Mouse (Mus musculus) MEL (cell line): ENCODE data around the gene Jchain. TPM values are rescaled to one million over a fixed set of nuclear protein-coding genes. Genes with fewer than 3 reads are reported as not detected.

Experiments used
- DNase-seq: peaks from one replicate; pipeline ENCODE4 v3.0.0; 2011; ENCODE audit warnings: low read depth, low spot score
- H3K27ac ChIP-seq: 2 replicates; pipeline ENCODE4 v1.5.1; 2012; ENCODE audit warnings: low read depth, mild to moderate bottlenecking, control low read depth, low read length, moderate library complexity; ENCODE audit not compliant: control insufficient read depth
- H3K27me3 ChIP-seq, 2 experiments: fragments of 150-350 bp in 1 of 2; sonication (generic) in 1 of 2; 2 replicates each; pipeline ENCODE4 v1.6.1; 2012; ENCODE audit warnings: low read length in 2 of 2, mild to moderate bottlenecking in 2 of 2, improper control_type of control experiment in 1 of 2, moderate library complexity in 1 of 2; ENCODE audit not compliant: insufficient read depth in 2 of 2, control insufficient read depth in 1 of 2
- H3K36me3 ChIP-seq, 2 experiments: 2 replicates each; pipeline ENCODE4 v1.6.1; 2012 to 2014; ENCODE audit warnings: low read length in 2 of 2, improper control_type of control experiment in 1 of 2, inconsistent platforms in 1 of 2, mild to moderate bottlenecking in 1 of 2; ENCODE audit not compliant: insufficient read depth in 2 of 2, control insufficient read depth in 1 of 2
- H3K4me1 ChIP-seq, 2 experiments: fragments of 150-350 bp in 1 of 2; sonication (generic) in 1 of 2; 2 replicates each; pipeline ENCODE4 v1.6.1; 2012; ENCODE audit warnings: low read length in 2 of 2, improper control_type of control experiment in 1 of 2, mild to moderate bottlenecking in 1 of 2; ENCODE audit not compliant: insufficient read depth in 2 of 2, control insufficient read depth in 1 of 2
- H3K4me3 ChIP-seq, 2 experiments: fragments of 150-350 bp in 1 of 2; sonication (generic) in 1 of 2; 2 replicates each; pipeline ENCODE4 v1.5.1; 2012; ENCODE audit warnings: low read depth in 2 of 2, low read length in 2 of 2, mild to moderate bottlenecking in 2 of 2, moderate library complexity in 2 of 2, control low read depth in 1 of 2, improper control_type of control experiment in 1 of 2; ENCODE audit not compliant: control insufficient read depth in 1 of 2, insufficient read depth in 1 of 2
- H3K79me2 ChIP-seq: 2 replicates; pipeline ENCODE4 v1.6.1; 2012; ENCODE audit warnings: mild to moderate bottlenecking, low read length, moderate library complexity; ENCODE audit not compliant: control insufficient read depth, poor library complexity, insufficient read depth
- H3K9ac ChIP-seq: 2 replicates; pipeline ENCODE4 v1.6.1; 2012; ENCODE audit warnings: low read depth, mild to moderate bottlenecking, control low read depth, low read length, moderate library complexity; ENCODE audit not compliant: control insufficient read depth, poor library complexity, severe bottlenecking
- H3K9me3 ChIP-seq: fragments of 150-350 bp; sonication (generic); replicated peaks from 2 replicates; pipeline ENCODE4 v1.6.1; 2012; ENCODE audit warnings: mild to moderate bottlenecking, low read length, improper control_type of control experiment, moderate library complexity; ENCODE audit not compliant: insufficient read depth
- BHLHE40 ChIP-seq: IDR thresholded peaks from 2 replicates; pipeline ENCODE4 v1.6.1; 2012; ENCODE audit warnings: low read depth, mild to moderate bottlenecking, inconsistent platforms, low read length, improper control_type of control experiment, borderline replicate concordance
- CHD1 ChIP-seq: IDR thresholded peaks from 2 replicates; pipeline ENCODE4 v1.6.1; 2012; ENCODE audit warnings: low read depth, mild to moderate bottlenecking, inconsistent platforms, low read length, improper control_type of control experiment
- CHD2 ChIP-seq: IDR thresholded peaks from 2 replicates; pipeline ENCODE4 v1.6.1; 2011; ENCODE audit warnings: low read length, improper control_type of control experiment
- CTCF ChIP-seq, 3 experiments: IDR thresholded peaks in 2 of 3; conservative IDR thresholded peaks in 1 of 3; 2 replicates each; pipeline ENCODE4 v1.5.1; 2011 to 2012; ENCODE audit warnings: low read length in 3 of 3, low read depth in 2 of 3, mild to moderate bottlenecking in 2 of 3, improper control_type of control experiment in 1 of 3, inconsistent platforms in 1 of 3, mixed read lengths in 1 of 3, moderate library complexity in 1 of 3; ENCODE audit not compliant: control insufficient read depth in 1 of 3, insufficient read depth in 1 of 3, poor library complexity in 1 of 3, severe bottlenecking in 1 of 3
- E2F4 ChIP-seq: IDR thresholded peaks from 2 replicates; pipeline ENCODE4 v1.6.1; 2011; ENCODE audit warnings: low read depth, low read length, improper control_type of control experiment, borderline replicate concordance
- ELF1 ChIP-seq: IDR thresholded peaks from 2 replicates; pipeline ENCODE4 v1.6.1; 2014; ENCODE audit warnings: low read depth, mild to moderate bottlenecking, inconsistent platforms, low read length, improper control_type of control experiment, moderate library complexity
- EP300 ChIP-seq, 2 experiments: IDR thresholded peaks; 2 replicates each; pipeline ENCODE4 v1.6.1; 2011; ENCODE audit warnings: improper control_type of control experiment in 2 of 2, low read length in 2 of 2, low read depth in 1 of 2, mild to moderate bottlenecking in 1 of 2
- ETS1 ChIP-seq: IDR thresholded peaks from 2 replicates; pipeline ENCODE4 v1.6.1; 2012; ENCODE audit warnings: low read depth, mild to moderate bottlenecking, inconsistent platforms, low read length, improper control_type of control experiment, moderate library complexity
- GABPA ChIP-seq: IDR thresholded peaks from 2 replicates; pipeline ENCODE4 v1.6.1; 2012; ENCODE audit warnings: low read depth, mild to moderate bottlenecking, inconsistent platforms, low read length, improper control_type of control experiment, moderate library complexity
- GATA1 ChIP-seq: IDR thresholded peaks from 2 replicates; pipeline ENCODE4 v1.6.1; 2011; ENCODE audit warnings: low read depth, low read length, improper control_type of control experiment
- HCFC1 ChIP-seq: IDR thresholded peaks from 2 replicates; pipeline ENCODE4 v1.6.1; 2012; ENCODE audit warnings: low read depth, mild to moderate bottlenecking, inconsistent platforms, low read length, improper control_type of control experiment, moderate library complexity
- MAX ChIP-seq: IDR thresholded peaks from 2 replicates; pipeline ENCODE4 v1.6.1; 2011; ENCODE audit warnings: low read length, improper control_type of control experiment
- MAZ ChIP-seq: IDR thresholded peaks from 2 replicates; pipeline ENCODE4 v1.6.1; 2012; ENCODE audit warnings: low read depth, mild to moderate bottlenecking, inconsistent platforms, low read length, improper control_type of control experiment
- MEF2A ChIP-seq: IDR thresholded peaks from 2 replicates; pipeline ENCODE4 v1.6.1; 2014; ENCODE audit warnings: low read depth, mild to moderate bottlenecking, inconsistent platforms, low read length, improper control_type of control experiment; ENCODE audit not compliant: poor library complexity, insufficient replicate concordance, severe bottlenecking; ENCODE audit errors: extremely low read depth
- MYB ChIP-seq: IDR thresholded peaks from 2 replicates; pipeline ENCODE4 v1.6.1; 2011; ENCODE audit warnings: mild to moderate bottlenecking, low read depth, low read length, improper control_type of control experiment
- NELFE ChIP-seq: IDR thresholded peaks from 2 replicates; pipeline ENCODE4 v1.6.1; 2011; ENCODE audit warnings: low read depth, low read length, improper control_type of control experiment
- NRF1 ChIP-seq: IDR thresholded peaks from 2 replicates; pipeline ENCODE4 v1.6.1; 2014; ENCODE audit warnings: low read depth, mild to moderate bottlenecking, inconsistent platforms, low read length, improper control_type of control experiment, moderate library complexity; ENCODE audit not compliant: poor library complexity, insufficient read depth, severe bottlenecking
- POLR2A ChIP-seq, 2 experiments: IDR thresholded peaks; 2 replicates each; pipeline ENCODE4 v1.6.1; 2011 to 2012; ENCODE audit warnings: low read length in 2 of 2, mild to moderate bottlenecking in 2 of 2, control low read depth in 1 of 2, improper control_type of control experiment in 1 of 2, low read depth in 1 of 2, moderate library complexity in 1 of 2; ENCODE audit not compliant: control insufficient read depth in 1 of 2, insufficient read depth in 1 of 2, poor library complexity in 1 of 2
- POLR2AphosphoS2 ChIP-seq: IDR thresholded peaks from 2 replicates; pipeline ENCODE4 v1.6.1; 2011; ENCODE audit warnings: low read length, improper control_type of control experiment
- RCOR1 ChIP-seq: IDR thresholded peaks from 2 replicates; pipeline ENCODE4 v1.6.1; 2012; ENCODE audit warnings: low read depth, mild to moderate bottlenecking, inconsistent platforms, low read length, improper control_type of control experiment
- TBP ChIP-seq: IDR thresholded peaks from 2 replicates; pipeline ENCODE4 v1.8.0; 2011; ENCODE audit warnings: low read depth, low read length, improper control_type of control experiment
- TCF12 ChIP-seq: IDR thresholded peaks from 2 replicates; pipeline ENCODE4 v1.6.1; 2014; ENCODE audit warnings: low read depth, mild to moderate bottlenecking, inconsistent platforms, low read length, improper control_type of control experiment, moderate library complexity
- UBTF ChIP-seq: IDR thresholded peaks from 2 replicates; pipeline ENCODE4 v1.6.1; 2012; ENCODE audit warnings: low read depth, mild to moderate bottlenecking, inconsistent platforms, low read length, improper control_type of control experiment, moderate library complexity, borderline replicate concordance; ENCODE audit not compliant: insufficient read depth
- ZC3H11A ChIP-seq: IDR thresholded peaks from 2 replicates; pipeline ENCODE4 v1.6.1; 2012; ENCODE audit warnings: low read depth, mild to moderate bottlenecking, inconsistent platforms, low read length, improper control_type of control experiment
- ZKSCAN1 ChIP-seq: IDR thresholded peaks from 2 replicates; pipeline ENCODE4 v1.6.1; 2012; ENCODE audit warnings: low read depth, mild to moderate bottlenecking, inconsistent platforms, low read length, improper control_type of control experiment, moderate library complexity
- ZMIZ1 ChIP-seq: IDR thresholded peaks from 2 replicates; pipeline ENCODE4 v1.6.1; 2012; ENCODE audit warnings: low read depth, mild to moderate bottlenecking, inconsistent platforms, low read length, improper control_type of control experiment, moderate library complexity
- ZNF384 ChIP-seq: IDR thresholded peaks from 2 replicates; pipeline ENCODE4 v1.6.1; 2012; ENCODE audit warnings: low read depth, mild to moderate bottlenecking, inconsistent platforms, low read length, improper control_type of control experiment
- polyA plus RNA-seq, 2 experiments: library from polyadenylated mRNA; stranded (reverse) in 1 of 2; unstranded in 1 of 2; fragments of >175 nt in 1 of 2; fragments of >200 nt in 1 of 2; gene quantifications; 2 replicates each; pipeline versions ENCODE4 v1.2.1 to v1.2.4; 2012; ENCODE audit warnings: low replicate concordance in 2 of 2, low read depth in 1 of 2; ENCODE audit not compliant: insufficient read length in 2 of 2, insufficient read depth in 1 of 2, missing spikeins in 1 of 2
- total RNA-seq: library from RNA; depleted of rRNA; stranded (reverse); fragments of 300-350 nt; gene quantifications from 2 replicates; pipeline ENCODE4 v1.2.3, GENCODE M21; 2012

Gene Jchain
- total and polyA plus RNA-seq, 3 experiments, result not detected

- TF ChIP-seq MAX (peak; percentile 72), TCF12 (peak; percentile 78), GABPA (no peak), ZKSCAN1 (no peak), CHD1 (no peak; the same call in 1 of the 2 replicates), CHD2 (peak; percentile 62; the same call in 1 of the 2 replicates), ELF1 (peak; percentile 95), NRF1 (peak; percentile 46; the same call in 1 of the 2 replicates), CTCF (IDR thresholded peaks at IDR 0.05 in 2 of 3, conservative IDR thresholded peaks at IDR 0.05 in 1 of 3; ENCODE audit: control insufficient read depth in 1 of 3, insufficient read depth in 1 of 3, low read depth in 2 of 3, low read length in 3 of 3, poor library complexity in 1 of 3, severe bottlenecking in 1 of 3) (peak; percentile 55 to 78 (median 76)), ETS1 (peak; percentile 81), POLR2AphosphoS2 (peak; percentile 65), MEF2A (peak; percentile 67; the same call in 1 of the 2 replicates), HCFC1 (peak; percentile 97), MYB (no peak), UBTF (peak; percentile 89; the same call in 1 of the 2 replicates), ZMIZ1 (peak; percentile 70; the same call in 1 of the 2 replicates), ZNF384 (no peak), TBP (peak; percentile 85; the same call in 1 of the 2 replicates), NELFE (peak; percentile 90), ZC3H11A (no peak)
- TF ChIP-seq, all 39 proteins: peak for 24
These were observed 26.6 kb upstream of the Jchain start, which contains the start of gene Utp3 (continued) for GRCm38 (mm10) chr5:88554086-88554886.

- peaks cover 0 to 18% of the 10 kb centered on the region in 2 experiments; a peak in 2 of 4 replicates for H3K36me3 ChIP-seq
- peak overlapping the region; percentile 45 to 94 for H3K4me3 ChIP-seq
- peak; percentile 67 for DNase-seq
- no peaks in the 10 kb centered on the region for H3K27me3 ChIP-seq
- H3K9ac ChIP-seq, result peak overlapping the region; percentile 95
- no peak for TF ChIP-seq RCOR1
- peak; percentile 70 for TF ChIP-seq MAZ
- 0 out of 2 replicates have a peak, but pooled peaks have one; percentile 17 for TF ChIP-seq BHLHE40
- no peak for TF ChIP-seq CHD2
- TF ChIP-seq ZC3H11A, result no peak
- 0 out of 4 replicates have a peak, but pooled peaks of 1 of the 2 experiments have one; percentile 19 for TF ChIP-seq EP300 (IDR thresholded peaks at IDR 0.05; ENCODE audit: low read depth in 1 of 2, low read length in 2 of 2)
- TF ChIP-seq POLR2A (IDR thresholded peaks at IDR 0.05; ENCODE audit: control insufficient read depth in 1 of 2, insufficient read depth in 1 of 2, low read depth in 1 of 2, low read length in 2 of 2, poor library complexity in 1 of 2), result no peak
- TF ChIP-seq MAX, result 0 out of 2 replicates have a peak, but pooled peaks have one; percentile 4
- TF ChIP-seq HCFC1, result no peak
- TF ChIP-seq ETS1, result no peak
- no peak for TF ChIP-seq E2F4
- peak; percentile 56 for TF ChIP-seq GATA1
- no peak for TF ChIP-seq NELFE
- peak overlapping the region; percentile 95 for H3K27ac ChIP-seq
- peaks cover 27% of the 10 kb centered on the region for H3K79me2 ChIP-seq
- peaks cover 7 to 18% of the 10 kb centered on the region in 2 experiments; a peak in 2 of 4 replicates for H3K4me1 ChIP-seq
- no peaks in the 10 kb centered on the region for H3K9me3 ChIP-seq
These were observed 25.8 kb upstream of the Jchain start for GRCm38 (mm10) chr5:88553271-88554085.
